Comparison of ENCODE assay signal across 8 mouse cellular contexts in genomic region chr11:52365143-52365542, GRCm38 (mm10). TPM values are rescaled to one million over a fixed set of nuclear protein-coding genes. Genes with fewer than 3 reads are reported as not detected.
DNase-seq lines count a peak whose midpoint lies in the region; TF ChIP-seq lines count a peak whose summit lies in the region.

No protein-coding gene starts in this region.

- no peak overlapping the region for H3ac ChIP-seq in myocyte (ENCODE audit: control insufficient read depth, insufficient read length)

- peak overlapping the region; percentile 70 for H3K4me3 ChIP-seq in E14TG2a.4 (replicated peaks; ENCODE audit: low read length)
- H3K4me3 ChIP-seq in myocyte, result no peak overlapping the region

- TF ChIP-seq POLR2A in myocyte (IDR thresholded peaks at IDR 0.05; ENCODE audit: insufficient read length, low read depth), result no peak

- DNase-seq in adrenal gland, postnatal 14 days, result peak; percentile 71
- no peak for DNase-seq in adrenal gland, adult 18-20 months (ENCODE audit: low spot score in 2 of 2)
- peak; percentile 70 to 83 for DNase-seq in gastrocnemius, adult 8-10 months (ENCODE audit: low spot score in 2 of 2)
- peak; percentile 45 for DNase-seq in kidney, postnatal 14 days
- DNase-seq in cerebellum, postnatal 25 days, result no peak
- DNase-seq in ovary, postnatal 14 days (ENCODE audit: low spot score), result no peak

- H3K27me3 ChIP-seq in E14TG2a.4 (ENCODE audit: insufficient read depth, low read length) (no peaks in the 10 kb centered on the region), myocyte (ENCODE audit: control insufficient read depth, insufficient read depth, insufficient read length) (no peaks in the 10 kb centered on the region)

- TF ChIP-seq CTCF in E14TG2a.4 (conservative IDR thresholded peaks at IDR 0.05; ENCODE audit: low read length), result no peak

- H3K4me2 ChIP-seq in myocyte (ENCODE audit: low read depth), result peak overlapping the region; percentile 53

- peaks cover 89% of the 10 kb centered on the region for H3K79me2 ChIP-seq in myocyte (ENCODE audit: control insufficient read depth, insufficient read depth)

- H3K9me3 ChIP-seq in E14TG2a.4 (ENCODE audit: low read length), result no peaks in the 10 kb centered on the region

- H3K36me3 ChIP-seq in E14TG2a.4 (ENCODE audit: insufficient read depth, low read length) (peaks cover 55% of the 10 kb centered on the region), myocyte (ENCODE audit: control insufficient read depth, insufficient read depth) (no peaks in the 10 kb centered on the region)

- H3K4me1 ChIP-seq in E14TG2a.4 (replicated peaks; ENCODE audit: low read depth, low read length), result peaks cover 85% of the 10 kb centered on the region

TF ChIP-seq in myocyte, 11 proteins besides CTCF, POLR2A, EP300 and RAD21:
- TF ChIP-seq TCF3 (IDR thresholded peaks at IDR 0.05; ENCODE audit: insufficient read length, low read depth) (no peak), CEBPB (IDR thresholded peaks at IDR 0.05; ENCODE audit: insufficient read depth, poor library complexity, severe bottlenecking) (no peak), MAX (IDR thresholded peaks at IDR 0.05; ENCODE audit: low read depth) (no peak), TCF12 (IDR thresholded peaks at IDR 0.05; ENCODE audit: insufficient read depth, poor library complexity, severe bottlenecking) (peak; percentile 11), MYOD1 (IDR thresholded peaks at IDR 0.05; ENCODE audit: control insufficient read depth in 1 of 3, insufficient read length in 2 of 3, low read depth in 2 of 3) (peak; percentile 62 to 90 (median 84)), E2F4 (IDR thresholded peaks at IDR 0.05; ENCODE audit: insufficient read depth) (no peak), REST (IDR thresholded peaks at IDR 0.05; ENCODE audit: insufficient read depth, insufficient read length) (no peak), POLR2AphosphoS2 (IDR thresholded peaks at IDR 0.05; ENCODE audit: insufficient read length, low read depth) (no peak), MYOG (IDR thresholded peaks at IDR 0.05; ENCODE audit: control insufficient read depth in 1 of 3, insufficient read depth in 1 of 3, insufficient read length in 2 of 3, low read depth in 2 of 3) (peak in 1 of 3 experiments; percentile 74)

RNA-seq across cellular contexts. Expression of gene Vdac1, which starts 4.5 kb away (rescaled TPM):
- total RNA-seq in adrenal gland, postnatal 14 days (2021), result 309 and 313 TPM in 2 replicates
- total RNA-seq in adrenal gland, adult 18-20 months (2021), result 100 to 1,000 TPM; 374 to 415 TPM
- 1,000 to 10,000 TPM; 1,279 to 1,529 (median 1,458) TPM for total RNA-seq in gastrocnemius, adult 8-10 months (2022)
- polyA plus RNA-seq in myocyte (2012; fragmentation: generic; extraction: Trizol), result 342 TPM

RNA-seq across cellular contexts. Expression of gene 9530068E07Rik, which starts 31.1 kb away (rescaled TPM):
- 137 and 146 TPM in 2 replicates for total RNA-seq in adrenal gland, postnatal 14 days (2021)
- 100 to 1,000 TPM; 124 to 164 TPM for total RNA-seq in adrenal gland, adult 18-20 months (2021)
- total RNA-seq in gastrocnemius, adult 8-10 months (2022), result 10 to 100 TPM; 37.2 to 45.4 (median 40.2) TPM
- 151 TPM for polyA plus RNA-seq in myocyte (2012; fragmentation: generic; extraction: Trizol)

Comparison
In these comparisons a context has a peak if more than half of its experiments do, and no peak if none do; other contexts are left out.
1. DNase-seq: peak in adrenal gland, postnatal 14 days (single experiment), gastrocnemius, adult 8-10 months (2 of 2) and kidney, postnatal 14 days (single experiment); none in adrenal gland, adult 18-20 months (0 of 2), cerebellum, postnatal 25 days (0 of 2) and ovary, postnatal 14 days (single experiment).